7 mouse cellular contexts compared by ENCODE assay signal in the genomic region with DNA sequence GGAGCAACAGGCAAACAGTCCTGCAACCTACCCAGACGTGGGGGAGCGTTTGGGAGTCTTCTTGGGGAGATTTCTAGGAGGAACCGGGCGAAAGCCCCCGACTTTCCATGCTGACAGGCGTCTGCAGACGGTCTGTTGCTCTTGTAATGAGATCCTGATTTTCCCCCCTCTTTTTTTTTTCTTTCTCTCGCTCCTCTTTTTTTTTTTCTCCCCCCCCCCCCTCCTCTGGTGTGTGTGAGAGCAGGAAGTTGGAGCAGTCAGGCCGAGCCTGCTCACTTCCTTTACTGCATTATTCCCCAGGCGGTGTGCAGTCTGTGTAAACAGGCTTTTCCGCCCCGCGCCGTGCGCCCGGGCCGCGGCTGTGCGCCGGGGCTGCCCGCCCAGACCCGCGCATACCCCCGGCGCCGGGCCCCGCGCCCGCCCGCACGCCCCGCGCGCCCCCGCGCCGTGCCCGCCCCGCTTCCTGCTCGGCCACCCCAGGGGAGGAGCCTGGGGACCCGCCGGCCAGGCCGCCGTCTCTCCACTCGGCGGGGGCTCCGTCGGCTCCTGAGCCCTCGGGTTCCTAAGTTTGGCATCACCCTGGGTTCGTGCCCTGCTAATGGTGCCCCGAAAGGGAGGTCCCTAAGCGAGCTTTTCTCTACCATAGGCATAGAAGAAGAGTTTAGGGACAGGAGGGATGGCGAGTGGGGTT. TPM values are rescaled to one million over a fixed set of nuclear protein-coding genes. Genes with fewer than 3 reads are reported as not detected.
DNase-seq lines count a peak whose midpoint lies in the region; ATAC-seq lines count a peak whose summit lies in the region.

Gene Elk3 (minus strand): TSS at position 415 of the 691 bp plus-strand sequence.

- peak within 1 kb of the TSS; percentile 31 for H3K27ac ChIP-seq in forebrain, embryonic 13.5 days
- peak within 1 kb of the TSS; percentile 99 for H3K27ac ChIP-seq in limb, embryonic 11.5 days (replicated peaks; ENCODE audit: low read depth, low read length)
- peak within 1 kb of the TSS; percentile 10; the same call in 1 of the 2 replicates for H3K27ac ChIP-seq in midbrain, embryonic 11.5 days (ENCODE audit: low read depth, low read length)

- peaks cover 19% of the 10 kb centered on the region for H3K4me1 ChIP-seq in forebrain, embryonic 13.5 days
- H3K4me1 ChIP-seq in limb, embryonic 11.5 days (ENCODE audit: control insufficient read depth, insufficient read depth, low read length): peaks cover 16% of the 10 kb centered on the region; the same call in 1 of the 2 replicates
- H3K4me1 ChIP-seq in midbrain, embryonic 11.5 days (ENCODE audit: control insufficient read depth, insufficient read depth, low read length): peaks cover 3% of the 10 kb centered on the region; the same call in 1 of the 2 replicates

- no peaks in the 10 kb centered on the region for H3K9me3 ChIP-seq in forebrain, embryonic 13.5 days (replicated peaks)
- H3K9me3 ChIP-seq in limb, embryonic 11.5 days (ENCODE audit: control insufficient read depth, low read length): no peaks in the 10 kb centered on the region
- H3K9me3 ChIP-seq in midbrain, embryonic 11.5 days (ENCODE audit: control insufficient read depth, low read length): no peaks in the 10 kb centered on the region

- H3K4me3 ChIP-seq in forebrain, embryonic 13.5 days: peak within 1 kb of the TSS; percentile 56
- H3K4me3 ChIP-seq in limb, embryonic 11.5 days (ENCODE audit: low read depth, low read length): peak within 1 kb of the TSS; percentile 93
- H3K4me3 ChIP-seq in midbrain, embryonic 11.5 days (ENCODE audit: low read depth, low read length): peak within 1 kb of the TSS; percentile 53

- no peaks in the 10 kb centered on the region for H3K36me3 ChIP-seq in forebrain, embryonic 13.5 days (ENCODE audit: poor library complexity, severe bottlenecking)
- no peaks in the 10 kb centered on the region for H3K36me3 ChIP-seq in limb, embryonic 11.5 days (ENCODE audit: control insufficient read depth, insufficient read depth, low read length)
- no peaks in the 10 kb centered on the region for H3K36me3 ChIP-seq in midbrain, embryonic 11.5 days (ENCODE audit: control insufficient read depth, insufficient read depth, low read length)
- no peaks in the 10 kb centered on the region for H3K36me3 ChIP-seq in splenic B cell, adult 2 months (ENCODE audit: control insufficient read depth, insufficient read depth, low read length, poor library complexity, severe bottlenecking)

- WGBS in forebrain, embryonic 13.5 days: under 1% methylated on average over 44 of the region's 53 CpGs
- WGBS in limb, embryonic 11.5 days: under 1% methylated on average over 34 of the region's 53 CpGs
- WGBS in midbrain, embryonic 11.5 days: under 1% methylated on average over 31 of the region's 53 CpGs

- H3K4me2 ChIP-seq in forebrain, embryonic 13.5 days: peak within 1 kb of the TSS; percentile 99
- H3K4me2 ChIP-seq in limb, embryonic 11.5 days (ENCODE audit: low read depth, severe bottlenecking): peak within 1 kb of the TSS; percentile 72
- peak within 1 kb of the TSS; percentile 96 for H3K4me2 ChIP-seq in midbrain, embryonic 11.5 days

- peaks cover 15% of the 10 kb centered on the region for H3K27me3 ChIP-seq in forebrain, embryonic 13.5 days
- H3K27me3 ChIP-seq in limb, embryonic 11.5 days (ENCODE audit: control insufficient read depth, insufficient read depth, low read length): no peaks in the 10 kb centered on the region
- peaks cover 5% of the 10 kb centered on the region; the same call in 1 of the 2 replicates for H3K27me3 ChIP-seq in midbrain, embryonic 11.5 days (ENCODE audit: control insufficient read depth, insufficient read depth, low read length)
- no peaks in the 10 kb centered on the region for H3K27me3 ChIP-seq in splenic B cell, adult 2 months (ENCODE audit: control insufficient read depth, insufficient read depth, low read length, poor library complexity, severe bottlenecking)

- DNase-seq in adipocyte (ENCODE audit: low spot score): peak; percentile 22
- peak; percentile 72 for DNase-seq in heart, postnatal 4 days
- peak; percentile 77 for DNase-seq in limb, embryonic 11.5 days (ENCODE audit: low spot score)
- peak; percentile 94 for DNase-seq in midbrain, embryonic 11.5 days (ENCODE audit: low spot score, missing footprints)
- DNase-seq in splenic B cell, adult 2 months (ENCODE audit: low read depth, low spot score): peak; percentile 73

- peak; percentile 56 for ATAC-seq in CD4-positive, CD25-positive, alpha-beta regulatory T cell, adult 4 months
- peak; percentile 65 for ATAC-seq in forebrain, embryonic 13.5 days
- ATAC-seq in limb, embryonic 11.5 days (ENCODE audit: insufficient number of reproducible peaks, low FRiP score, low TSS enrichment, low read depth): peak; percentile 84
- ATAC-seq in midbrain, embryonic 11.5 days (ENCODE audit: low FRiP score): peak; percentile 76

- peak within 1 kb of the TSS; percentile 77 for H3K9ac ChIP-seq in forebrain, embryonic 13.5 days
- peak within 1 kb of the TSS; percentile 98 for H3K9ac ChIP-seq in limb, embryonic 11.5 days (ENCODE audit: low read length)
- H3K9ac ChIP-seq in midbrain, embryonic 11.5 days (ENCODE audit: low read length): peak within 1 kb of the TSS; percentile 76

RNA-seq across cellular contexts. Expression of gene Elk3, which starts in this region (rescaled TPM):
- polyA plus RNA-seq in CD4-positive, CD25-positive, alpha-beta regulatory T cell, adult 4 months (2017; shearing (Covaris generic)): 10 to 100 TPM; 26.0 to 26.3 TPM
- polyA plus RNA-seq in forebrain, embryonic 13.5 days (2015; fragmentation: Nextera tagmentation; extraction: Ambion mirVana): 7.2 and 8.2 TPM in 2 replicates
- total RNA-seq in heart, postnatal 4 days (2021): 100 to 1,000 TPM; 102 to 103 TPM
- 51.7 and 52.8 TPM in 2 replicates for polyA plus RNA-seq in limb, embryonic 11.5 days (2014; fragmentation: Nextera tagmentation; extraction: Ambion mirVana)
- 12.2 and 13.6 TPM in 2 replicates for polyA plus RNA-seq in midbrain, embryonic 11.5 days (2014; fragmentation: Nextera tagmentation; extraction: Ambion mirVana)

Comparison
In these comparisons a context has a peak if more than half of its experiments do, and no peak if none do; other contexts are left out.
1. Peak in every context shown above with its lines: DNase-seq, ATAC-seq, H3K4me3 ChIP-seq and H3K27ac ChIP-seq.
2. DNase-seq: peak in every context shown above with its lines; median percentile 94 in midbrain, embryonic 11.5 days; 77 in limb, embryonic 11.5 days; 73 in splenic B cell, adult 2 months; 72 in heart, postnatal 4 days; 22 in adipocyte.
3. H3K27ac ChIP-seq: peak in every context shown above with its lines; median percentile 99 in limb, embryonic 11.5 days; 31 in forebrain, embryonic 13.5 days; 10 in midbrain, embryonic 11.5 days.